Mouse (Mus musculus) limb, embryonic 15.5 days (tissue): ENCODE data around the gene Spcs2. TPM values are rescaled to one million over a fixed set of nuclear protein-coding genes. Genes with fewer than 3 reads are reported as not detected.

Experiments used
- ATAC-seq: fragments of 200-750 bp; cut with Nextera tagmentation; 2 replicates; pipeline ENCODE4 v1.8.0; 2017; ENCODE audit warnings: low read depth, moderate TSS enrichment; ENCODE audit not compliant: insufficient number of reproducible peaks, low FRiP score, low TSS enrichment
- H3K27ac ChIP-seq: fragments of 300-500 bp; sonication (generic); 2 replicates; pipeline ENCODE4 v1.5.1; 2015; ENCODE audit warnings: moderate library complexity, mild to moderate bottlenecking, inconsistent platforms
- H3K27me3 ChIP-seq: fragments of 300-500 bp; sonication (generic); 2 replicates; pipeline ENCODE4 v1.6.1; 2015; ENCODE audit warnings: inconsistent platforms
- H3K36me3 ChIP-seq: fragments of 300-500 bp; sonication (generic); 2 replicates; pipeline ENCODE4 v1.6.1; 2015; ENCODE audit warnings: inconsistent platforms
- H3K4me1 ChIP-seq: fragments of 300-500 bp; sonication (generic); 2 replicates; pipeline ENCODE4 v1.6.1; 2015; ENCODE audit warnings: inconsistent platforms
- H3K4me2 ChIP-seq: fragments of 300-500 bp; sonication (generic); 2 replicates; pipeline ENCODE4 v1.6.1; 2015; ENCODE audit warnings: mild to moderate bottlenecking, inconsistent platforms
- H3K4me3 ChIP-seq: fragments of 300-500 bp; sonication (generic); 2 replicates; pipeline ENCODE4 v1.5.1; 2015; ENCODE audit warnings: mild to moderate bottlenecking, inconsistent platforms
- H3K9ac ChIP-seq: fragments of 300-500 bp; sonication (generic); 2 replicates; pipeline ENCODE4 v1.6.1; 2015; ENCODE audit warnings: inconsistent platforms
- H3K9me3 ChIP-seq: fragments of 300-500 bp; sonication (generic); 2 replicates; pipeline ENCODE4 v1.6.1; 2016; ENCODE audit warnings: inconsistent platforms
- WGBS: fragments of 180-500 bp; shearing (Covaris S2); methylation state at CpG from one replicate; pipeline ENCODE4 v1.1.7; 2015; 5-methylcytosine and 5-hydroxymethylcytosine counted together
- polyA plus RNA-seq: library from polyadenylated mRNA; unstranded; fragments of >200 nt; fragmentation: Nextera tagmentation; extraction: Ambion mirVana; gene quantifications from 2 replicates; pipeline ENCODE4 v1.2.1, GENCODE M21; 2015

Gene Spcs2
- polyA plus RNA-seq, 1 experiment from 2014 or later, result 338 TPM

GRCm38 (mm10) chr7:99795192-99795981 lies 67.9 kb downstream of the Spcs2 start:
- peaks cover 11% of the 10 kb centered on the region for H3K4me1 ChIP-seq
- H3K9ac ChIP-seq, result no peak overlapping the region
- 8% methylated on average over 17 of the region's 17 CpGs for WGBS
- 0 out of 2 replicates have a peak overlapping the region, but pooled peaks have one; percentile 1 for H3K4me2 ChIP-seq
- no peaks in the 10 kb centered on the region; the same call in 1 of the 2 replicates for H3K27me3 ChIP-seq
- no peak overlapping the region for H3K4me3 ChIP-seq
- ATAC-seq, result no peak
- H3K27ac ChIP-seq, result no peak overlapping the region
- no peaks in the 10 kb centered on the region for H3K36me3 ChIP-seq
- H3K9me3 ChIP-seq, result no peaks in the 10 kb centered on the region

GRCm38 (mm10) chr7:99794096-99794495 lies 69.2 kb downstream of the Spcs2 start:
- Histone ChIP-seq H3K4me1 (peaks cover 11% of the 10 kb centered on the region), H3K4me3 (no peak overlapping the region), H3K4me2 (no peak overlapping the region), H3K27me3 (no peaks in the 10 kb centered on the region; the same call in 1 of the 2 replicates), H3K9ac (no peak overlapping the region), H3K27ac (no peak overlapping the region), H3K9me3 (no peaks in the 10 kb centered on the region), H3K36me3 (no peaks in the 10 kb centered on the region)
- no peak for ATAC-seq
- 61% methylated on average over 2 of the region's 2 CpGs for WGBS

GRCm38 (mm10) chr7:99790816-99791215 lies 72.4 kb downstream of the Spcs2 start:
- Histone ChIP-seq H3K36me3 (no peaks in the 10 kb centered on the region), H3K9ac (no peak overlapping the region), H3K27me3 (no peaks in the 10 kb centered on the region; the same call in 1 of the 2 replicates), H3K9me3 (no peaks in the 10 kb centered on the region), H3K27ac (no peak overlapping the region), H3K4me2 (no peak overlapping the region), H3K4me3 (no peak overlapping the region), H3K4me1 (peaks cover 21% of the 10 kb centered on the region)
- no peak for ATAC-seq
- 64% methylated on average over 10 of the region's 10 CpGs for WGBS

- Histone ChIP-seq H3K4me2 (no peak overlapping the region), H3K27me3 (no peaks in the 10 kb centered on the region), H3K4me1 (peaks cover 11% of the 10 kb centered on the region; the same call in 1 of the 2 replicates), H3K9me3 (no peaks in the 10 kb centered on the region), H3K27ac (no peak overlapping the region), H3K9ac (no peak overlapping the region), H3K4me3 (no peak overlapping the region), H3K36me3 (no peaks in the 10 kb centered on the region)
- no peak for ATAC-seq
- 8% methylated on average over 5 of the region's 5 CpGs for WGBS
These were observed 74.7 kb downstream of the Spcs2 start for GRCm38 (mm10) chr7:99788563-99788962.

GRCm38 (mm10) chr7:99787935-99788334 lies 75.3 kb downstream of the Spcs2 start:
- Histone ChIP-seq H3K36me3 (no peaks in the 10 kb centered on the region), H3K27ac (no peak overlapping the region), H3K4me3 (no peak overlapping the region), H3K27me3 (no peaks in the 10 kb centered on the region), H3K4me2 (no peak overlapping the region), H3K9me3 (no peaks in the 10 kb centered on the region), H3K9ac (no peak overlapping the region), H3K4me1 (peaks cover 11% of the 10 kb centered on the region; the same call in 1 of the 2 replicates)
- ATAC-seq, result no peak
- 20% methylated on average over 2 of the region's 2 CpGs for WGBS

Other genes starting within 250 kb of the Spcs2 start
- 1.0 and 1.1 TPM in 2 replicates for gene Tpbgl, start 236.4 kb downstream of the Spcs2 start, polyA plus RNA-seq
- gene Slco2b1, start 152.1 kb downstream of the Spcs2 start, polyA plus RNA-seq, result 3.9 and 5.0 TPM in 2 replicates
- not detected in 2 replicates for gene Olfr520, start 133.2 kb downstream of the Spcs2 start, polyA plus RNA-seq
- gene Olfr521, start 100.0 kb downstream of the Spcs2 start, polyA plus RNA-seq, result not detected in 2 replicates
- gene Neu3, start 35.0 kb downstream of the Spcs2 start, polyA plus RNA-seq, result 5.0 and 5.1 TPM in 2 replicates
- 0.19 and 0.57 TPM in 2 replicates for gene Xrra1, start 4.3 kb downstream of the Spcs2 start, polyA plus RNA-seq
- 4.3 and 5.4 TPM in 2 replicates for gene Rnf169, start 117.0 kb upstream of the Spcs2 start, polyA plus RNA-seq
- 1.3 and 1.8 TPM in 2 replicates for gene Chrdl2, start 142.7 kb upstream of the Spcs2 start, polyA plus RNA-seq